Mouse (Mus musculus) limb, embryonic 10.5 days (tissue): Measurements from ENCODE around the gene Lrrn4cl. TPM values are rescaled to one million over a fixed set of nuclear protein-coding genes. Genes with fewer than 3 reads are reported as not detected.
A peak's percentile ranks its signal among the peaks of the same experiment; 100 is the strongest.
"Not testable (repeated sequence)": the region's sequence is repeated elsewhere in the genome, so short reads cannot be mapped to it uniquely, and the experiment has no call there.

ENCODE experiments used
- DNase-seq: peaks from one replicate; pipeline ENCODE4 v3.0.0-alpha.2; 2017; ENCODE audit warnings: low spot score
- H3K27ac ChIP-seq: fragments of 300-500 bp; sonication (generic); 2 replicates; pipeline ENCODE4 v1.5.1; 2016; ENCODE audit warnings: mild to moderate bottlenecking
- H3K27me3 ChIP-seq: fragments of 300-500 bp; sonication (generic); 2 replicates; pipeline ENCODE4 v1.6.1; 2016; ENCODE audit warnings: low read depth, mild to moderate bottlenecking; ENCODE audit not compliant: poor library complexity, severe bottlenecking
- H3K36me3 ChIP-seq: fragments of 300-500 bp; sonication (generic); 2 replicates; pipeline ENCODE4 v1.6.1; 2016; ENCODE audit warnings: mild to moderate bottlenecking, moderate library complexity
- H3K4me1 ChIP-seq: fragments of 300-500 bp; sonication (generic); 2 replicates; pipeline ENCODE4 v1.6.1; 2016
- H3K4me3 ChIP-seq: fragments of 300-500 bp; sonication (generic); 2 replicates; pipeline ENCODE4 v1.5.1; 2016; ENCODE audit warnings: mild to moderate bottlenecking, moderate library complexity
- H3K9me3 ChIP-seq: fragments of 300-500 bp; sonication (generic); replicated peaks from 2 replicates; pipeline ENCODE4 v1.6.1; 2016; ENCODE audit warnings: mild to moderate bottlenecking
- WGBS: fragments of 180-500 bp; shearing (Covaris S2); methylation state at CpG from one replicate; pipeline ENCODE4 v1.1.7; 2016; 5-methylcytosine and 5-hydroxymethylcytosine counted together
- microRNA-seq: library from miRNA; unstranded; fragments of <30 nt; microRNA quantifications from one replicate; pipeline ENCODE4, GENCODE M21; 2017
- polyA plus RNA-seq: library from polyadenylated mRNA; unstranded; fragments of >200 nt; fragmentation: Nextera tagmentation; extraction: Ambion mirVana; gene quantifications from 2 replicates; pipeline ENCODE4 v1.2.1, GENCODE M21; 2016

Gene Lrrn4cl
- polyA plus RNA-seq, 1 experiment from 2014 or later, result 0.39 TPM

GRCm38 (mm10) chr19:8896231-8896630, 45.7 kb downstream of the Lrrn4cl start:
- H3K27ac ChIP-seq, H3K9me3 ChIP-seq, DNase-seq, H3K4me3 ChIP-seq, H3K27me3 ChIP-seq: not testable (repeated sequence)
- Histone ChIP-seq H3K4me1 (peaks cover 33% of the 10 kb centered on the region), H3K36me3 (peaks cover 51% of the 10 kb centered on the region)
- WGBS, result 91% methylated on average over 5 of the region's 5 CpGs

DNA sequence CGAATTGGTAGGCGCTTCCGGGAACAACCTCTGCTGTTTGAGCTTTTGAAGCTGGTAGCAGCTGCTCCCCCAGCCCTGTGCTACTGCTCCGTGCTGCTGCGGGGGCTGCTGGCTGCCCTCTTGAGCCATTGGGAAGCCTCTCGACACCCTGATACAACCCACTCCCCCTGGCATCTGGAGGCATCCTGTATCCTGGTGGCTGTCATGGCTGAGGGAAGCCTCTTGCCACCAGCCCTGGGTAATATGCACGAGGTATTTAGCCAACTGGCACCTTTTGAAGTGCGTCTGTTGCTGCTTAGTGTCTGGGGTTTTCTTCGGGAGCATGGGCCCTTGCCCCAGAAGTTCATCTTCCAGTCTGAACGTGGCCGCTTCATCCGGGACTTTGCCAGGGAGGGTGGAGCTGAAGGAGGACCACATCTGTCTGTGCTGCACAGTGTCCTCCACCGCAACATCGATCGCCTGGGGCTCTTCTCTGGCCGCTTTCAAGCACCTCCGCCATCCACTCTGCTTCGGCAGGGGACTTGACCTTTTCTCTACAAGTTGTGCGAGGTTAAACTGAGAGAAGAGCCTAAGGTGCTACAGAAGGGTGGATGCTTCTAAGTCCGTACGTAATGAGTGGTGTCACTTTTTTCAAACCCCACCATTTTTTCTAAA, 46.8 kb downstream of the Lrrn4cl start:
- peaks cover 57% of the 10 kb centered on the region for H3K36me3 ChIP-seq
- 27% methylated on average over 21 of the region's 21 CpGs for WGBS
- H3K4me3 ChIP-seq, result peak overlapping the region; percentile 90
- H3K9me3 ChIP-seq, H3K27me3 ChIP-seq: not testable (repeated sequence)
- peaks cover 33% of the 10 kb centered on the region for H3K4me1 ChIP-seq
- peak; percentile 49 for DNase-seq
- H3K27ac ChIP-seq, result peak overlapping the region; percentile 94

DNA sequence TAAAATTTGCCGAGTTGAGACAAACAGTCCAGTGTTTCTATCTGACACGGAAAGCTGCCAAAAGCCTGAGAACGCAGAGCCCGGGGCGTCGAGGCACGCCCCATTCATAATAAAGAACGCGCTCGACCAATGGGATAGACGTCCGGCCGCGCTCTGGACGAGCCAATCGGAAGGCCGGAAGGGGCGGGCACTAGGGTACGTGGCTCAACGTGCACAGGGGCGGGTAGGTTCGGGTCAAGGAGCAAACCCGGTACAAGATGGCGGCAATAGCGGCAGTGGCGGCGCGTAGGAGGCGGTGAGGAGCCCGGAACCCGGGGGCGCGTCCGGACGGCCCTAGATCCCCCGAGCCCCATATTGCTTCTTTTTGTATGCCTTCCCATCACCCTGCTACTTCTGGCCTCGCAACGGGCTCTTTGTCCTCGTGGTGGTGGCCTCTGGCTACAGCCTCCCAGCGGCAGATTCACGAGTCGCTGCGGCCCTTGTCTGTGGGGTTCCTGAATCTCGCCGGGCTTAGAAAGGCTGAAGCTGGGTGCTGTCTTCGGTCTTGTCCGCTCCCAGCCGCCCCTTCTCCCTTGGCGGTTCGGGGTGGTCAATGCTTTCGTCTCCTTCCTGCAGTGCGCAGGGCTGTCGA, 47.4 kb downstream of the Lrrn4cl start, which contains the start of gene Ganab:
Gene Ganab, plus strand, starts transcription at position 207 of the 631 bp plus-strand sequence.
- WGBS, result under 1% methylated on average over 53 of the region's 53 CpGs
- no peaks in the 10 kb centered on the region for H3K27me3 ChIP-seq

DNA sequence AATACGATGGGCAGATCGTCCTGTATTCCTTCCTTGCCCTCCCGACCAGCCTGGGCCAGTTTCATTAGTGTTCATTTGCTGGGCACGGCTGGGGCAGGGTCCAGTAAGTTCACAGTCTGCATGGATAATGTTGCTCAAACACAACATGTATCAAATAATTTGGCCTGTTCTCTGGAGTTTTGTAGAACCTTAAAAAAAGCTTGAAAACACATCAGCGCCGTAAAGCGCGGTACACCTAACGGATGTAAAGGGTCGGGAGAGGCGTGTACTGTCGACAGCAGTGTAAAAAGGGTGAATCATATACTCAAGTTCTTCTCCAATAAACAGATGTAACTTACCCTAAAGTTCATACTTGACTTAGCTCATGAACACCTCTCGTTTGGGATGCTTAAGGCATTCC, 48.0 kb downstream of the Lrrn4cl start:
- 16% methylated on average over 13 of the region's 13 CpGs for WGBS
- no peak for DNase-seq
- peaks cover 67% of the 10 kb centered on the region for H3K36me3 ChIP-seq
- H3K9me3 ChIP-seq, result no peaks in the 10 kb centered on the region
- peak overlapping the region; percentile 94 for H3K27ac ChIP-seq
- peaks cover 31% of the 10 kb centered on the region for H3K4me1 ChIP-seq
- peak overlapping the region; percentile 90 for H3K4me3 ChIP-seq
- no peaks in the 10 kb centered on the region for H3K27me3 ChIP-seq

More for the DNA sequence above, 47.4 kb downstream of the Lrrn4cl start, which contains the start of gene Ganab:
- H3K27ac ChIP-seq, result peak within 1 kb of the TSS; percentile 94
- H3K4me1 ChIP-seq, result peaks cover 33% of the 10 kb centered on the region
- H3K9me3 ChIP-seq, result no peaks in the 10 kb centered on the region
- DNase-seq, result peak; percentile 96
- H3K4me3 ChIP-seq, result peak within 1 kb of the TSS; percentile 90
- peaks cover 61% of the 10 kb centered on the region for H3K36me3 ChIP-seq

DNA sequence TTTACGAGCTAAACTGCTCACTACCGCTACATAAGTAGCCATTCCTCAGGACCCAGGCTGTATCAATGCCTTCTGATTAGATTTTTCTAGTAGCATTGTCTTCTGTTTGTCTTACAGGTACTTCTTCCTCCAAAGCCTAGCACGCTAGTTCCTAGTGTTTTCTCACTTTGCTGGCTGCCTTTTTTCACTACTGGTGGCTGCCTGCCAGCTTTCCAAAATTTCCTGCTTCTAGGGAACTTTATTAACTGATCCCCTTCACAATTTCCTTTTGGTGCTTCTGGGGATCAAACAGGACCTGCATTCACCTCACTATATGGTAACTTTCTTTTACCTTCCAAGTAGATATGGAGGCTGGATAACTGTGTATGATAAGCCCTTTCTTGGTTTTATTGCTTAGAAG, 48.5 kb downstream of the Lrrn4cl start:
- no peaks in the 10 kb centered on the region for H3K9me3 ChIP-seq
- H3K4me1 ChIP-seq, result peaks cover 27% of the 10 kb centered on the region
- H3K36me3 ChIP-seq, result peaks cover 72% of the 10 kb centered on the region
- 0 out of 2 replicates have a peak overlapping the region, but pooled peaks have one; percentile 94 for H3K27ac ChIP-seq
- H3K4me3 ChIP-seq, result peak overlapping the region; percentile 90
- no peaks in the 10 kb centered on the region for H3K27me3 ChIP-seq
- no peak for DNase-seq
- WGBS, result 69% methylated on average over 3 of the region's 3 CpGs

DNA sequence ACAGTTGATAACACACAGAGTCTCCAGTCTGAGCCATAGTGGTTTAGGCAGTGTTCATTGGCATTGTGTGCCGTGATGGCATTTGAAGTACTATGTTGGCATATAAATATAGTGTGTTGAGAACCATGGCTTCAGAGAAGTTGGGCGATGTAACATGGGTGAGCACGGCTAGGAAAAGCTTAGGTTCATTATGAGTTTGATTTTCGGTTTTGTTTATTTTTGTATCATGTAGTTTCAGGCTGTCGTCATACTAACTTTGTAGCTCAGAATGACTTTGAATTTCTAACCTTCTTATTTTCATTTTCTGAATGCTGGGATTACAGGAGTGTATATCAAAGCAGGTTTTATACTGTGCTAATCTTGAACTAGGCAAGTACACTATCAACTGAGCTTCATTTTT, 52.8 kb downstream of the Lrrn4cl start:
- Histone ChIP-seq H3K27me3 (no peaks in the 10 kb centered on the region), H3K4me3 (no peak overlapping the region), H3K27ac (no peak overlapping the region), H3K9me3 (no peaks in the 10 kb centered on the region), H3K36me3 (peaks cover 83% of the 10 kb centered on the region), H3K4me1 (peaks cover 10% of the 10 kb centered on the region)
- WGBS, result 96% methylated on average over 5 of the region's 5 CpGs
- no peak for DNase-seq

Small RNA genes lying within 50 kb of the gene (microRNA-seq; reads per million reads assigned to microRNA genes)
- gene Mir5136, result not detected

Other genes with a start within 250 kb of the Lrrn4cl start
- gene Slc22a6, start 232.7 kb upstream of the Lrrn4cl start, polyA plus RNA-seq, result not detected in 2 replicates
- 0.10 TPM in 1 of 2 replicates, not detected in the other for gene Chrm1, start 187.0 kb upstream of the Lrrn4cl start, polyA plus RNA-seq
- 119 and 128 TPM in 2 replicates for gene Slc3a2, start 127.4 kb upstream of the Lrrn4cl start, polyA plus RNA-seq
- gene Wdr74, start 114.9 kb upstream of the Lrrn4cl start, polyA plus RNA-seq, result 121 and 145 TPM in 2 replicates
- gene 1700092M07Rik, start 110.0 kb upstream of the Lrrn4cl start, polyA plus RNA-seq, result 2.8 and 3.1 TPM in 2 replicates
- gene Stx5a, start 109.4 kb upstream of the Lrrn4cl start, polyA plus RNA-seq, result 99.3 and 134 TPM in 2 replicates
- 257 and 273 TPM in 2 replicates for gene Nxf1, start 93.7 kb upstream of the Lrrn4cl start, polyA plus RNA-seq
- 181 and 183 TPM in 2 replicates for gene Tmem223, start 79.8 kb upstream of the Lrrn4cl start, polyA plus RNA-seq
- gene Tmem179b, start 76.3 kb upstream of the Lrrn4cl start, polyA plus RNA-seq, result 41.3 and 43.7 TPM in 2 replicates
- gene Taf6l, start 64.4 kb upstream of the Lrrn4cl start, polyA plus RNA-seq, result 44.2 and 47.0 TPM in 2 replicates
- gene Polr2g, start 52.2 kb upstream of the Lrrn4cl start, polyA plus RNA-seq, result 206 and 216 TPM in 2 replicates
- gene Zbtb3, start 48.2 kb upstream of the Lrrn4cl start, polyA plus RNA-seq, result 5.9 and 6.1 TPM in 2 replicates
- 80.2 and 85.2 TPM in 2 replicates for gene Ttc9c, start 31.4 kb upstream of the Lrrn4cl start, polyA plus RNA-seq
- gene Hnrnpul2, start 30.8 kb upstream of the Lrrn4cl start, polyA plus RNA-seq, result 4.7 and 5.2 TPM in 2 replicates
- not detected in 2 replicates for gene AC129217.1, start 21.0 kb upstream of the Lrrn4cl start, polyA plus RNA-seq
- gene Bscl2, start 13.3 kb upstream of the Lrrn4cl start, polyA plus RNA-seq, result 37.2 and 42.5 TPM in 2 replicates
- 5.0 and 7.2 TPM in 2 replicates for gene Gng3, start 11.6 kb upstream of the Lrrn4cl start, polyA plus RNA-seq
- gene Ubxn1, start 20.7 kb downstream of the Lrrn4cl start, polyA plus RNA-seq, result 211 and 228 TPM in 2 replicates
- 56.8 and 60.6 TPM in 2 replicates for gene Uqcc3, start 30.2 kb downstream of the Lrrn4cl start, polyA plus RNA-seq
- 110 and 149 TPM in 2 replicates for gene Lbhd1, start 33.0 kb downstream of the Lrrn4cl start, polyA plus RNA-seq
- gene Gm49403, start 33.2 kb downstream of the Lrrn4cl start, polyA plus RNA-seq, result not detected in 2 replicates
- 151 and 188 TPM in 2 replicates for gene 1810009A15Rik, start 38.1 kb downstream of the Lrrn4cl start, polyA plus RNA-seq
- 0.45 TPM in 1 of 2 replicates, not detected in the other for gene Gm49416, start 38.2 kb downstream of the Lrrn4cl start, polyA plus RNA-seq
- gene Ints5, start 42.2 kb downstream of the Lrrn4cl start, polyA plus RNA-seq, result 59.2 and 61.9 TPM in 2 replicates
- gene Ganab, start 47.3 kb downstream of the Lrrn4cl start, polyA plus RNA-seq, result 117 and 129 TPM in 2 replicates
- 47.0 and 48.1 TPM in 2 replicates for gene B3gat3, start 69.6 kb downstream of the Lrrn4cl start, polyA plus RNA-seq
- 4.1 and 4.3 TPM in 2 replicates for gene Rom1, start 78.6 kb downstream of the Lrrn4cl start, polyA plus RNA-seq
- gene Eml3, start 78.8 kb downstream of the Lrrn4cl start, polyA plus RNA-seq, result 37.1 and 37.5 TPM in 2 replicates
- 229 and 233 TPM in 2 replicates for gene Mta2, start 91.1 kb downstream of the Lrrn4cl start, polyA plus RNA-seq
- 49.6 and 49.7 TPM in 2 replicates for gene Tut1, start 103.1 kb downstream of the Lrrn4cl start, polyA plus RNA-seq
- 563 and 631 TPM in 2 replicates for gene Eef1g, start 116.3 kb downstream of the Lrrn4cl start, polyA plus RNA-seq
- gene Ahnak, start 138.5 kb downstream of the Lrrn4cl start, polyA plus RNA-seq, result 5.3 and 8.9 TPM in 2 replicates
- gene Scgb1a1, start 237.2 kb downstream of the Lrrn4cl start, polyA plus RNA-seq, result not detected in 2 replicates